Mouse (Mus musculus) spleen, adult 2 months (tissue): ENCODE results near the gene Grid2ip.

ENCODE experiments used
- CTCF ChIP-seq: fragments of 200-500 bp; IDR thresholded peaks from 2 replicates; pipeline ENCODE4 v1.5.1; 2011; ENCODE audit warnings: mild to moderate bottlenecking, inconsistent platforms; ENCODE audit not compliant: insufficient read depth, insufficient read length, insufficient replicate concordance; ENCODE audit errors: extremely low read depth
- POLR2A ChIP-seq: fragments of 200-500 bp; IDR thresholded peaks from 2 replicates; pipeline ENCODE4 v1.6.1; 2011; ENCODE audit warnings: low read depth, low read length, inconsistent platforms

DNA sequence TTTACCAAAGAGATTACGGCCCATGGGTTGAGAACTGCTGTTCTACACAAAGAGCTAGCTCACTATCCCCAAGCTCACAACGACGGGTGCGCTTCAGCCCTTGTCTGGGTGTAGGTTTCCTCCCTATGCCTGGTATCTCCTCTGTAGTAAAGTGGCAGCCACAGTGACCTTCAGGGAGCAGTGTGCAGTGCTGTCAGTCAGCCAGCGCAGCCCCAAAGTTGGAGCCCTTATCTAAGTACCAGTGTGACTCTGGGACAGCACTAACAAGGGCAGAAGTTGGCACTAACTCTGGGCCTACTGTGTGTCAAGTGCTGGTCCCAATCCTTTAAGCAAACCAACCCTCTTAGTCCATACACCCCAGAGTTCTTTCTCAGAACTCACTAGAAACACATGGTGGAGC lies 48.3 kb upstream of the Grid2ip start:
- TF ChIP-seq POLR2A (no peak), CTCF (no peak)
